Mouse (Mus musculus): ENCODE measurements at regions not wholly inside any gene's neighbourhood (a gene's known extent, or its start where the extent isn't known, plus 50 kb on each side); places are given as distances from the start of the nearest gene placed in this dataset.

GRCm38 (mm10) chr1:14359998-14360640 is 1733.0 kb downstream of the 4930444P10Rik start:
- Histone ChIP-seq H3K36me3 (ENCODE audit: insufficient read depth, low read length) (no peaks in the 10 kb centered on the region), H3K27me3 (ENCODE audit: insufficient read depth, low read length) (no peaks in the 10 kb centered on the region), H3K4me2 (ENCODE audit: low read depth, low read length, poor library complexity, severe bottlenecking) (no peak overlapping the region), H3K9me3 (ENCODE audit: low read length) (no peaks in the 10 kb centered on the region), H3K9ac (replicated peaks; ENCODE audit: low read length, poor library complexity, severe bottlenecking) (no peak overlapping the region), H3K4me3 (ENCODE audit: low read depth, low read length) (no peak overlapping the region), H3K4me1 (ENCODE audit: insufficient read depth, low read length) (no peaks in the 10 kb centered on the region), H3K27ac (ENCODE audit: low read depth, low read length) (no peak overlapping the region)
- TF ChIP-seq CTCF (IDR thresholded peaks at IDR 0.05): no peak
- 63% methylated on average over 2 of the region's 2 CpGs for WGBS
- ATAC-seq (ENCODE audit: low FRiP score) (no peak), DNase-seq (ENCODE audit: low spot score) (no peak)
